Mouse (Mus musculus) CH12.LX (cell line): Measurements from ENCODE around the gene Ippk. TPM values are rescaled to one million over a fixed set of nuclear protein-coding genes. Genes with fewer than 3 reads are reported as not detected.

Experiments used
- DNase-seq: peaks from one replicate; pipeline ENCODE4 v3.0.0-alpha.2; 2013; ENCODE audit errors: extremely low read depth
- H3K27ac ChIP-seq: 2 replicates; pipeline ENCODE4 v1.5.1; 2012; ENCODE audit warnings: low read depth, mild to moderate bottlenecking, control low read depth, moderate library complexity; ENCODE audit not compliant: insufficient read depth
- H3K27me3 ChIP-seq: replicated peaks from 2 replicates; pipeline ENCODE3; 2012; ENCODE audit warnings: inconsistent platforms
- H3K36me3 ChIP-seq, 2 experiments: replicated peaks in 1 of 2; 2 replicates each; pipeline versions ENCODE3 to v1.6.1; 2012; ENCODE audit warnings: inconsistent platforms in 1 of 2, low read length in 1 of 2, mild to moderate bottlenecking in 1 of 2, mixed read lengths in 1 of 2, moderate library complexity in 1 of 2; ENCODE audit not compliant: control insufficient read depth in 1 of 2, insufficient read depth in 1 of 2
- H3K4me1 ChIP-seq, 2 experiments: 2 replicates each; pipeline ENCODE4 v1.6.1; 2012; ENCODE audit warnings: inconsistent platforms in 1 of 2, moderate library complexity in 1 of 2; ENCODE audit not compliant: insufficient read depth in 2 of 2, control insufficient read depth in 1 of 2
- H3K4me2 ChIP-seq: 2 replicates; pipeline ENCODE4 v1.6.1; 2012; ENCODE audit warnings: low read depth, mild to moderate bottlenecking, control low read depth; ENCODE audit not compliant: poor library complexity, insufficient read depth, severe bottlenecking
- H3K4me3 ChIP-seq, 3 experiments: fragments of 150-350 bp in 1 of 3; sonication (generic) in 1 of 3; replicated peaks in 1 of 3; 2 replicates each; pipeline versions ENCODE3 to v1.5.1; 2011 to 2012; ENCODE audit warnings: low read depth in 2 of 3, low read length in 2 of 3, mild to moderate bottlenecking in 2 of 3, moderate library complexity in 2 of 3, control low read depth in 1 of 3, improper control_type of control experiment in 1 of 3, inconsistent platforms in 1 of 3, mixed read lengths in 1 of 3; ENCODE audit not compliant: poor library complexity in 1 of 3
- H3K79me2 ChIP-seq: replicated peaks from 2 replicates; pipeline ENCODE4 v1.6.1; 2012; ENCODE audit warnings: mild to moderate bottlenecking, moderate library complexity; ENCODE audit not compliant: control insufficient read depth, poor library complexity, insufficient read depth, severe bottlenecking; ENCODE audit errors: extremely low read depth
- H3K9ac ChIP-seq: 2 replicates; pipeline ENCODE4 v1.6.1; 2012; ENCODE audit warnings: low read depth, mild to moderate bottlenecking, control low read depth, moderate library complexity; ENCODE audit not compliant: insufficient read depth
- H3K9me3 ChIP-seq: replicated peaks from 2 replicates; pipeline ENCODE3; 2012; ENCODE audit warnings: low read length, inconsistent platforms, mixed read lengths
- BHLHE40 ChIP-seq: IDR thresholded peaks from 2 replicates; pipeline ENCODE4 v1.6.1; 2011; ENCODE audit warnings: mild to moderate bottlenecking, low read depth, low read length, improper control_type of control experiment
- CHD2 ChIP-seq: IDR thresholded peaks from 2 replicates; pipeline ENCODE4 v1.6.1; 2011; ENCODE audit warnings: low read length, improper control_type of control experiment
- CTCF ChIP-seq, 2 experiments: IDR thresholded peaks in 1 of 2; conservative IDR thresholded peaks in 1 of 2; 2 replicates each; pipeline ENCODE4 v1.5.1; 2011 to 2012; ENCODE audit warnings: low read depth in 2 of 2, low read length in 2 of 2, improper control_type of control experiment in 1 of 2, inconsistent platforms in 1 of 2, mild to moderate bottlenecking in 1 of 2, moderate library complexity in 1 of 2
- ELF1 ChIP-seq: IDR thresholded peaks from 2 replicates; pipeline ENCODE4 v1.6.1; 2014; ENCODE audit warnings: low read depth, mild to moderate bottlenecking, inconsistent platforms, low read length, improper control_type of control experiment
- EP300 ChIP-seq: IDR thresholded peaks from 2 replicates; pipeline ENCODE4 v1.6.1; 2011; ENCODE audit warnings: low read length, improper control_type of control experiment
- ETS1 ChIP-seq: conservative IDR thresholded peaks from 2 replicates; pipeline ENCODE4 v1.6.1; 2012; ENCODE audit warnings: low read depth, mild to moderate bottlenecking, inconsistent platforms, low read length, improper control_type of control experiment, moderate library complexity
- GABPA ChIP-seq: IDR thresholded peaks from 2 replicates; pipeline ENCODE4 v1.6.1; 2012; ENCODE audit warnings: low read depth, low read length, improper control_type of control experiment, inconsistent platforms; ENCODE audit not compliant: insufficient replicate concordance
- MAFK ChIP-seq: IDR thresholded peaks from 2 replicates; pipeline ENCODE4 v1.6.1; 2011; ENCODE audit warnings: low read length, improper control_type of control experiment; ENCODE audit not compliant: insufficient replicate concordance
- MEF2A ChIP-seq: IDR thresholded peaks from 2 replicates; pipeline ENCODE4 v1.6.1; 2014; ENCODE audit warnings: low read depth, mild to moderate bottlenecking, inconsistent platforms, low read length, improper control_type of control experiment, borderline replicate concordance
- MXI1 ChIP-seq: IDR thresholded peaks from 2 replicates; pipeline ENCODE4 v1.6.1; 2011; ENCODE audit warnings: mild to moderate bottlenecking, low read depth, low read length, improper control_type of control experiment
- MYC ChIP-seq: IDR thresholded peaks from 2 replicates; pipeline ENCODE4 v1.6.1; 2011; ENCODE audit warnings: low read depth, mild to moderate bottlenecking, improper control_type of control experiment, low read length
- NELFE ChIP-seq: IDR thresholded peaks from 2 replicates; pipeline ENCODE4 v1.6.1; 2011; ENCODE audit warnings: low read depth, low read length, improper control_type of control experiment
- PAX5 ChIP-seq: IDR thresholded peaks from 2 replicates; pipeline ENCODE4 v1.6.1; 2012; ENCODE audit warnings: low read length, inconsistent platforms, mixed read lengths
- POLR2A ChIP-seq: IDR thresholded peaks from 2 replicates; pipeline ENCODE4 v1.6.1; 2011; ENCODE audit warnings: low read depth, mild to moderate bottlenecking, improper control_type of control experiment, low read length
- POLR2AphosphoS2 ChIP-seq: IDR thresholded peaks from 2 replicates; pipeline ENCODE4 v1.6.1; 2011; ENCODE audit warnings: low read depth, low read length, improper control_type of control experiment
- RAD21 ChIP-seq: IDR thresholded peaks from 2 replicates; pipeline ENCODE4 v1.6.1; 2011; ENCODE audit warnings: low read depth, mild to moderate bottlenecking, low read length, improper control_type of control experiment, moderate library complexity
- SIN3A ChIP-seq: IDR thresholded peaks from 2 replicates; pipeline ENCODE4 v1.6.1; 2012; ENCODE audit warnings: low read length, improper control_type of control experiment, inconsistent platforms
- TCF12 ChIP-seq: IDR thresholded peaks from 2 replicates; pipeline ENCODE4 v1.6.1; 2014; ENCODE audit warnings: low read depth, mild to moderate bottlenecking, inconsistent platforms, low read length, improper control_type of control experiment
- UBTF ChIP-seq: IDR thresholded peaks from 2 replicates; pipeline ENCODE4 v1.6.1; 2012; ENCODE audit warnings: low read depth, mild to moderate bottlenecking, inconsistent platforms, low read length, improper control_type of control experiment, moderate library complexity
- USF1 ChIP-seq: IDR thresholded peaks from 2 replicates; pipeline ENCODE4 v1.6.1; 2014; ENCODE audit warnings: low read depth, mild to moderate bottlenecking, inconsistent platforms, low read length, improper control_type of control experiment
- ZC3H11A ChIP-seq: IDR thresholded peaks from 2 replicates; pipeline ENCODE4 v1.6.1; 2012; ENCODE audit warnings: low read depth, mild to moderate bottlenecking, inconsistent platforms, low read length, improper control_type of control experiment
- ZKSCAN1 ChIP-seq: IDR thresholded peaks from 2 replicates; pipeline ENCODE4 v1.6.1; 2012; ENCODE audit warnings: low read depth, inconsistent platforms, low read length, improper control_type of control experiment, borderline replicate concordance
- dilution Hi-C: fragments of 300-500 bp; cut with MboI; formaldehyde crosslinking; loops from 2 replicates; pipeline ENCODE4 v1.14.3; 2020; ENCODE audit warnings: low sequenced_read_pairs; ENCODE audit not compliant: extremely low pct_unique_long_range_greater_than_20kb, extremely low pct_ligation_motif_present
- in situ Hi-C: fragments of 300-500 bp; cut with MboI; formaldehyde crosslinking; loops from 3 replicates; pipeline ENCODE4 v1.14.3; 2019; ENCODE audit warnings: low sequenced_read_pairs, low pct_ligation_motif_present, low pct_unique_long_range_greater_than_20kb, mixed read lengths
- polyA plus RNA-seq: library from polyadenylated mRNA; unstranded; fragments of >175 nt; gene quantifications from 2 replicates; pipeline ENCODE4 v1.2.1, GENCODE M21; 2012; ENCODE audit warnings: low read depth; ENCODE audit not compliant: insufficient read length
- total RNA-seq, 2 experiments: library from RNA; depleted of rRNA; stranded (reverse); fragments of 300-350 nt in 1 of 2; fragments of >200 nt in 1 of 2; gene quantifications; 2 replicates each; pipeline ENCODE4 v1.2.3; 2012 to 2014

The Ippk gene
- total and polyA plus RNA-seq, 3 experiments = 8.7 to 21.5 (median 10.3) TPM

DNA sequence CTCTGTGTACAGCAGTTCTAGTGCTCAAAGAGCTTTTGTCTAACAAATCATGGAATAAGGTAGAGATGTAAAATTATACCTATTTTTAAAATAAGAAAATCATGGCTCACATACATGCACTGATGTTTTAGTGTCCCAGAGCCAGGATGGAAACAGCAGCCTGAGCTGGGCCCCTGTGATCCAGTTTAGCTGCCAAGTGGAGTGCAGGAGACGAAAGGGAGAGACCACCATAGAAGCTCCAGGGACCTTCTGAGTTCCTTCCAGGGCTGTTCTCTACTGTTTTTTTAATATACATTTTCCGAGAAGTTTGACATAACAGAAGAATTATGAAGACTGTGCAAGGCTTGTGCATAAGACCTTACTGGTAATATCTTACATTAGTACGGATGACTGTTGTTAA lies 56.8 kb downstream of the Ippk start:
- dilution Hi-C loops = no loop called here
- H3K9ac ChIP-seq = no peak overlapping the region
- no peaks in the 10 kb centered on the region for H3K4me1 ChIP-seq
- no peak overlapping the region for H3K4me2 ChIP-seq
- TF ChIP-seq ZKSCAN1 (no peak), ELF1 (no peak), MYC (no peak), TCF12 (no peak), MXI1 (no peak)
- DNase-seq = no peak
- H3K4me3 ChIP-seq = no peak overlapping the region
- in situ Hi-C loops = no loop called here
- peaks cover 0 to 2% of the 10 kb centered on the region in 2 experiments for H3K36me3 ChIP-seq
- no peaks in the 10 kb centered on the region for H3K9me3 ChIP-seq
- no peak overlapping the region for H3K27ac ChIP-seq
- H3K79me2 ChIP-seq = no peaks in the 10 kb centered on the region
- H3K27me3 ChIP-seq = no peaks in the 10 kb centered on the region

DNA sequence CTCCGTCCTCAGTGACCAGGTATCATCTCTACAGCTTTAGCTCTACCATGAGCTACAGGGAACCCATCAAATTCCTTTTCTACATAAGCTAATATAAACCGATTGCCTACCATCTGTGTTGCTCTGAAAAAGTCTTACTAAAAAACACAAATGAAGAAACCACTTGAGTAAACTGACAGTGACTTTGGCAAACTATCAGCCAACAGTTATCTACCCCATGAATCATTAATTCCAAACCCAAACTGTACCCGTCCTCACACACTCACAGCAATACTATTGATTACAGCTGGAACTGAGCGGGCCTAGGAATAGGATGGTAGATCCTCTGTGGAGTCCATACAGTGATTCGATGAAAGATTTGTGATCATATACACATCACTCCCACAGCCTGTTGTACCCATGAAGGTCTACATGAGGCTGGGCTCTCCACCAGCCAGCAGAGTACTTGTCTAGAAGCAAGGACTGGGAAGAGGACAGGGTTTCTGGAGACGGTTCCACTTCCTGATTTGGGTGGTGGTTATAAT lies 57.9 kb downstream of the Ippk start:
- no peaks in the 10 kb centered on the region for H3K9me3 ChIP-seq

DNA sequence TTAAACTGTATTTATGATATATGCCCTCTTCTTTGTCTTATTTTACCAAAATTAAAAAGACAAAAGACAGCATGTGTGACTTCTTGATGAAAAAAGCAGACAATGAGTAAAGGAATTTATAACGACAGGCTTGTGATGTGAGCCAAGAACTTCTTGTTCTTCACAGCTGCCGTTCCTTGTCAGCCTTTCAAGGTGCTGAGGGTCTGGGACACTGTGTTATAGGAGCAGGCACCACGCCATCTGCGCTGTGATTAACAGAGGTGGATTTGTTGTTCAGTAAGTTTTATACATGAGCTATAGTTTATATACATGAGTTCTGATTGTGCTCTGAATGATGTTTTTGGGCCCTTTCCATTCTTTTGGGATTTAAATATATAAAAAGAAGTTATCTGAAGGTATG lies 58.4 kb downstream of the Ippk start:
- no peak overlapping the region for H3K4me2 ChIP-seq
- DNase-seq = no peak
- no peaks in the 10 kb centered on the region for H3K9me3 ChIP-seq
- no peak overlapping the region for H3K9ac ChIP-seq
- no peaks in the 10 kb centered on the region for H3K36me3 ChIP-seq
- no peak for TF ChIP-seq TCF12
- TF ChIP-seq CHD2 = no peak
- TF ChIP-seq MYC = no peak
- TF ChIP-seq USF1 = no peak
- TF ChIP-seq UBTF = no peak
- TF ChIP-seq EP300 = no peak
- TF ChIP-seq POLR2AphosphoS2 = no peak
- TF ChIP-seq ELF1 = no peak
- TF ChIP-seq MAFK = no peak
- TF ChIP-seq MEF2A = no peak
- TF ChIP-seq NELFE = no peak
- TF ChIP-seq CTCF (conservative IDR thresholded peaks at IDR 0.05 in 1 of 2, IDR thresholded peaks at IDR 0.05 in 1 of 2; ENCODE audit: low read depth in 2 of 2, low read length in 2 of 2) = no peak
- TF ChIP-seq ZC3H11A = no peak
- no peak for TF ChIP-seq BHLHE40
- TF ChIP-seq PAX5 = no peak
- TF ChIP-seq POLR2A = no peak
- no peak for TF ChIP-seq RAD21
- TF ChIP-seq ETS1 = no peak
- no peak for TF ChIP-seq GABPA
- H3K4me3 ChIP-seq = no peak overlapping the region
- no peaks in the 10 kb centered on the region for H3K4me1 ChIP-seq
- no peak overlapping the region for H3K27ac ChIP-seq
- dilution Hi-C loops = no loop called here
- H3K79me2 ChIP-seq = no peaks in the 10 kb centered on the region
- in situ Hi-C loops = no loop called here
- H3K27me3 ChIP-seq = no peaks in the 10 kb centered on the region

More for the DNA sequence above, 57.9 kb downstream of the Ippk start:
- Histone ChIP-seq H3K27ac (no peak overlapping the region), H3K4me1 (no peaks in the 10 kb centered on the region), H3K36me3 (peaks cover 0 to 2% of the 10 kb centered on the region in 2 experiments), H3K27me3 (no peaks in the 10 kb centered on the region), H3K4me3 (no peak overlapping the region), H3K79me2 (no peaks in the 10 kb centered on the region), H3K9ac (no peak overlapping the region), H3K4me2 (no peak overlapping the region)
- dilution Hi-C loops (no loop called here), in situ Hi-C loops (no loop called here)
- DNase-seq = no peak
- TF ChIP-seq POLR2A (no peak), SIN3A (no peak), EP300 (no peak)
